Mouse (Mus musculus) lung, embryonic 14.5 days (tissue): ENCODE results near the gene Plin1. TPM values are rescaled to one million over a fixed set of nuclear protein-coding genes. Genes with fewer than 3 reads are reported as not detected.

Experiments used
- ATAC-seq: fragments of 200-750 bp; cut with Nextera tagmentation; 2 replicates; pipeline ENCODE4 v1.8.0; 2017; ENCODE audit warnings: mild to moderate bottlenecking, moderate TSS enrichment, moderate library complexity; ENCODE audit not compliant: insufficient read depth
- DNase-seq: peaks from one replicate; pipeline ENCODE4 v3.0.0-alpha.2; 2015
- H3K27ac ChIP-seq: fragments of 300-500 bp; sonication (generic); 2 replicates; pipeline ENCODE4 v1.5.1; 2014; ENCODE audit warnings: low read depth, mild to moderate bottlenecking, moderate library complexity
- H3K27me3 ChIP-seq: fragments of 300-500 bp; sonication (generic); 2 replicates; pipeline ENCODE4 v1.6.1; 2014; ENCODE audit warnings: low read length, control low read depth; ENCODE audit not compliant: insufficient read depth
- H3K36me3 ChIP-seq: fragments of 300-500 bp; sonication (generic); 2 replicates; pipeline ENCODE4 v1.6.1; 2014; ENCODE audit warnings: control low read depth; ENCODE audit not compliant: insufficient read depth
- H3K4me1 ChIP-seq: fragments of 300-500 bp; sonication (generic); 2 replicates; pipeline ENCODE4 v1.6.1; 2014; ENCODE audit warnings: antibody characterized with exemption, control low read depth; ENCODE audit not compliant: insufficient read depth
- H3K4me2 ChIP-seq: fragments of 300-500 bp; sonication (generic); 2 replicates; pipeline ENCODE4 v1.6.1; 2014; ENCODE audit warnings: mild to moderate bottlenecking
- H3K4me3 ChIP-seq: fragments of 300-500 bp; sonication (generic); 2 replicates; pipeline ENCODE4 v1.5.1; 2014; ENCODE audit warnings: low read depth, low read length
- H3K9ac ChIP-seq: fragments of 300-500 bp; sonication (generic); 2 replicates; pipeline ENCODE4 v1.6.1; 2014
- H3K9me3 ChIP-seq: fragments of 300-500 bp; sonication (generic); 2 replicates; pipeline ENCODE4 v1.6.1; 2016; ENCODE audit warnings: low read depth, low read length, control low read depth
- CTCF ChIP-seq: IDR thresholded peaks from 2 replicates; pipeline ENCODE4 v1.5.1; 2016; ENCODE audit warnings: antibody characterized with exemption, low read depth
- WGBS: fragments of 180-500 bp; shearing (Covaris S2); extraction: QIAGEN DNeasy Blood & Tissue Kit; methylation state at CpG from one replicate; pipeline ENCODE4 v1.1.7; 2014; 5-methylcytosine and 5-hydroxymethylcytosine counted together
- polyA plus RNA-seq: library from polyadenylated mRNA; unstranded; fragments of >200 nt; fragmentation: Nextera tagmentation; extraction: Ambion mirVana; gene quantifications from 2 replicates; pipeline ENCODE4 v1.2.1, GENCODE M21; 2014

The Plin1 gene
- not detected in 2 replicates for polyA plus RNA-seq

GRCm38 (mm10) chr7:79732622-79733021 is at the start of gene Plin1:
TSS of gene Plin1 (minus strand) at chr7:79732903.
- Histone ChIP-seq H3K9ac (no peak within 1 kb of the TSS), H3K9me3 (no peaks in the 10 kb centered on the region), H3K27me3 (no peaks in the 10 kb centered on the region; the same call in 1 of the 2 replicates), H3K4me2 (no peak within 1 kb of the TSS), H3K27ac (no peak within 1 kb of the TSS), H3K36me3 (no peaks in the 10 kb centered on the region), H3K4me1 (no peaks in the 10 kb centered on the region), H3K4me3 (no peak within 1 kb of the TSS)
- TF ChIP-seq CTCF = no peak
- ATAC-seq = no peak
- DNase-seq = no peak
- WGBS = 48% methylated on average over 4 of the region's 4 CpGs

GRCm38 (mm10) chr7:79782516-79782855 is 49.8 kb upstream of the Plin1 start:
- Histone ChIP-seq H3K9ac (no peak overlapping the region), H3K4me3 (no peak overlapping the region), H3K4me1 (no peaks in the 10 kb centered on the region), H3K9me3 (no peaks in the 10 kb centered on the region), H3K36me3 (no peaks in the 10 kb centered on the region), H3K4me2 (no peak overlapping the region), H3K27me3 (no peaks in the 10 kb centered on the region), H3K27ac (no peak overlapping the region)
- TF ChIP-seq CTCF = no peak
- 73% methylated on average over 2 of the region's 2 CpGs for WGBS
- DNase-seq (no peak), ATAC-seq (no peak)

- TF ChIP-seq CTCF = no peak
- no peaks in the 10 kb centered on the region for H3K4me1 ChIP-seq
- no peaks in the 10 kb centered on the region for H3K36me3 ChIP-seq
- H3K9me3 ChIP-seq = no peaks in the 10 kb centered on the region
- H3K4me3 ChIP-seq = no peak overlapping the region
- no peak overlapping the region for H3K4me2 ChIP-seq
- DNase-seq (no peak), ATAC-seq (no peak)
- H3K27me3 ChIP-seq = no peaks in the 10 kb centered on the region
- no peak overlapping the region for H3K27ac ChIP-seq
- H3K9ac ChIP-seq = no peak overlapping the region
- WGBS = 64% methylated on average over 11 of the region's 11 CpGs
Measured at GRCm38 (mm10) chr7:79781826-79782515, 49.3 kb upstream of the Plin1 start.

- Histone ChIP-seq H3K4me2 (peak overlapping the region; percentile 40), H3K27me3 (no peaks in the 10 kb centered on the region), H3K9me3 (no peaks in the 10 kb centered on the region), H3K27ac (no peak overlapping the region), H3K36me3 (no peaks in the 10 kb centered on the region), H3K4me3 (no peak overlapping the region), H3K9ac (no peak overlapping the region), H3K4me1 (no peaks in the 10 kb centered on the region)
- DNase-seq (peak; percentile 91), ATAC-seq (peak; percentile 63; the same call in 1 of the 2 replicates)
- peak; percentile 96 for TF ChIP-seq CTCF
- WGBS = 22% methylated on average over 16 of the region's 16 CpGs
Measured at GRCm38 (mm10) chr7:79780647-79781626, 48.2 kb upstream of the Plin1 start.

GRCm38 (mm10) chr7:79771561-79772512 is 39.1 kb upstream of the Plin1 start:
- H3K4me1 ChIP-seq = no peaks in the 10 kb centered on the region
- no peaks in the 10 kb centered on the region for H3K27me3 ChIP-seq
- no peak for TF ChIP-seq CTCF
- H3K27ac ChIP-seq = no peak overlapping the region
- no peak overlapping the region for H3K4me3 ChIP-seq
- DNase-seq (no peak), ATAC-seq (no peak; the same call in 1 of the 2 replicates)
- no peak overlapping the region for H3K9ac ChIP-seq
- 47% methylated on average over 15 of the region's 15 CpGs for WGBS
- no peak overlapping the region for H3K4me2 ChIP-seq
- H3K36me3 ChIP-seq = no peaks in the 10 kb centered on the region
- no peaks in the 10 kb centered on the region for H3K9me3 ChIP-seq

- no peaks in the 10 kb centered on the region for H3K4me1 ChIP-seq
- no peak for ATAC-seq
- TF ChIP-seq CTCF = no peak
- H3K27ac ChIP-seq = no peak overlapping the region
- H3K4me3 ChIP-seq = no peak overlapping the region
- no peak overlapping the region for H3K9ac ChIP-seq
- no peak overlapping the region for H3K4me2 ChIP-seq
- no peaks in the 10 kb centered on the region for H3K9me3 ChIP-seq
- H3K36me3 ChIP-seq = no peaks in the 10 kb centered on the region
- no peak for DNase-seq
- no peaks in the 10 kb centered on the region for H3K27me3 ChIP-seq
- 78% methylated on average over 3 of the region's 3 CpGs for WGBS
Measured at GRCm38 (mm10) chr7:79769664-79770063, 37.0 kb upstream of the Plin1 start.
